Mouse (Mus musculus) left cerebral cortex, adult 11 months (tissue): ENCODE results near the gene Arl11.
"Not testable (repeated sequence)": the region's sequence is repeated elsewhere in the genome, so short reads cannot be mapped to it uniquely, and the experiment has no call there.

Source experiments
- DNase-seq: peaks from one replicate; pipeline ENCODE4 v3.0.0; 2022; ENCODE audit warnings: low spot score

The Arl11 gene

GRCm38 (mm10) chr14:61309593-61309992 is at the start of gene Arl11:
Gene Arl11 (plus strand): TSS chr14:61309753.
- DNase-seq: no peak

- no peak for DNase-seq
Observed at GRCm38 (mm10) chr14:61267908-61268475, 41.6 kb upstream of the Arl11 start.

GRCm38 (mm10) chr14:61274414-61275198 is 34.9 kb upstream of the Arl11 start:
- DNase-seq: no peak

- no peak for DNase-seq
Observed at GRCm38 (mm10) chr14:61277285-61277684, 32.3 kb upstream of the Arl11 start.

GRCm38 (mm10) chr14:61278676-61279300 is 30.8 kb upstream of the Arl11 start:
- no peak for DNase-seq

- DNase-seq: no peak
Observed at GRCm38 (mm10) chr14:61288606-61289286, 20.8 kb upstream of the Arl11 start.

GRCm38 (mm10) chr14:61290664-61291063 is 18.9 kb upstream of the Arl11 start:
- no peak for DNase-seq

- peak; percentile 48 for DNase-seq
Observed at GRCm38 (mm10) chr14:61293884-61294737, 15.4 kb upstream of the Arl11 start.

- DNase-seq: no peak
Observed at GRCm38 (mm10) chr14:61294738-61295079, 14.8 kb upstream of the Arl11 start.

GRCm38 (mm10) chr14:61299810-61300209 is 9.7 kb upstream of the Arl11 start:
- no peak for DNase-seq

- DNase-seq: no peak
Observed at GRCm38 (mm10) chr14:61301323-61301722, 8.2 kb upstream of the Arl11 start.

- DNase-seq: no peak
Observed at GRCm38 (mm10) chr14:61302428-61302827, 7.1 kb upstream of the Arl11 start.

GRCm38 (mm10) chr14:61303969-61304609 is 5.5 kb upstream of the Arl11 start:
- no peak for DNase-seq

- DNase-seq: no peak
Observed at GRCm38 (mm10) chr14:61310036-61310772, 651 bp downstream of the Arl11 start.

GRCm38 (mm10) chr14:61310963-61311362 is 1.4 kb downstream of the Arl11 start:
- no peak for DNase-seq

- DNase-seq: peak; percentile 50
Observed at GRCm38 (mm10) chr14:61316861-61317260, 7.3 kb downstream of the Arl11 start.

GRCm38 (mm10) chr14:61320765-61321164 is 11.2 kb downstream of the Arl11 start:
- DNase-seq: no peak

GRCm38 (mm10) chr14:61321200-61321599 is 11.6 kb downstream of the Arl11 start:
- no peak for DNase-seq

GRCm38 (mm10) chr14:61322740-61323139 is 13.2 kb downstream of the Arl11 start:
- DNase-seq: no peak

GRCm38 (mm10) chr14:61327007-61327406 is 17.5 kb downstream of the Arl11 start:
- DNase-seq: not testable (repeated sequence)
